Mouse (Mus musculus) kidney, postnatal 36 days (tissue): ENCODE measurements around the gene Ampd3.

ENCODE experiments used
- DNase-seq, 2 experiments: peaks; one replicate each; pipeline ENCODE4 v3.0.0; 2021 to 2022; ENCODE audit warnings: mixed read lengths in 2 of 2

The Ampd3 gene

GRCm38 (mm10) chr7:110768001-110768400 is at the start of gene Ampd3:
Gene Ampd3, plus strand, starts transcription at chr7:110768206.
- DNase-seq: peak; percentile 65 to 68

DNA sequence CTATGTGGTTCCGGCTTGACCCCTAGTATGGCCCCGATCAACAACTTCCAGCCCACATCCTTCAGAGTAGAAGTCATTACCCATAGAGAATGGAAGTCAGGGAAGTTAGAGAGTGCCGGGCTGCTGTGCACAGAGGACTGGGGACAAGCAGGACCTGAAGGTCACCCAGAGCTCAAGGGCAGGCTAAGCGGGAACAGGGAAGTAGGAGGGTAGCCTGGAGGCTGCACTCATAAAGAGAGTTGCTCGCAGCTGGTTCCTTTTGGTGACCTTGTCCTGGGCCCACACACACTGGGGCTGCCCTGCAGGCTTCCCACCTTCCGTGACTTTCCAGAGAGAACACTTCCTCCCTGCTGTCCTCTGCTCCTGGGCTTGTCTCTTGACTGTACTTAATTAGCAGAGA is 49.5 kb upstream of the Ampd3 start:
- peak in 1 of 2 experiments; percentile 23 for DNase-seq

DNA sequence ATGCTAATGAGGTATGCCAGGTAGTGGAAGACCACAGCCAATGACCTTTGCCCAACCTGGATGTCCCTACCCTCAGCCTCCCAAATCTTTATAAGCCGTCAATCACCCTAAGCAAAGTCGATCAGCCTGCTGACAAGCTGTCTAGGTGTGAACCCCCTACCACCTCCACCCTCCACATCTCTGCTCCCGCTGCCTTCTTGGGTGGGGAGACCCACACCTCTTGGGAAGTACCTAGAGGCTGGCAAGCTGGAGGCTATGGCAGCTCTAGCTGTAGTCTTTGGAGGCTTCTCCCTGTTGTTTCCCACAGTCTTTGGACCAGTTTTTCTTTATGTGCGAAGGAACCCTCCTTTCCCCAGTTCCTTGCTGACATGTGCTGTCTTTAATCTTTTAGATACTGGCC is 48.1 kb upstream of the Ampd3 start:
- DNase-seq: no peak

GRCm38 (mm10) chr7:110722183-110722582 is 45.8 kb upstream of the Ampd3 start:
- no peak for DNase-seq

- peak; percentile 73 to 81 for DNase-seq
Observed at GRCm38 (mm10) chr7:110727049-110727448, 41.0 kb upstream of the Ampd3 start.

DNA sequence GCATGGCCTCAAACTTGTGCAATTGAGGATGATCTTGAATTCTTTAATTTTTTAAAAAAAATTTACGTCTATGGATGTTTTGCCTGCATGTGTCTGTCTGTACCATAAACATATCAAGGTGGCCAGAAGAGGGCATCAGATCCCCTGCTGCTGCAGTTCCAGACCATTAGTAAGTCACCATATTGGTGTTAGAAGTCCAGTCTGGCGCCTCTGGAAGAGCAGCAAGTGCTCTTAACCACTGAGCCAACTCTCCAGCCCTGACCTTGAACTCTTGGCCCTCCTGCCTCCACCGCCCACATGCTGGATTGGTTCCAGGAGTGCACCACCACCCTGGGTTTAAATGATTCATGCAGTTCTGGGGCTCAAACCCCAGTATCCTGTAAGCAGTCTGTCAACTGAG is 39.1 kb upstream of the Ampd3 start:
- peak; percentile 57 to 72 for DNase-seq

DNA sequence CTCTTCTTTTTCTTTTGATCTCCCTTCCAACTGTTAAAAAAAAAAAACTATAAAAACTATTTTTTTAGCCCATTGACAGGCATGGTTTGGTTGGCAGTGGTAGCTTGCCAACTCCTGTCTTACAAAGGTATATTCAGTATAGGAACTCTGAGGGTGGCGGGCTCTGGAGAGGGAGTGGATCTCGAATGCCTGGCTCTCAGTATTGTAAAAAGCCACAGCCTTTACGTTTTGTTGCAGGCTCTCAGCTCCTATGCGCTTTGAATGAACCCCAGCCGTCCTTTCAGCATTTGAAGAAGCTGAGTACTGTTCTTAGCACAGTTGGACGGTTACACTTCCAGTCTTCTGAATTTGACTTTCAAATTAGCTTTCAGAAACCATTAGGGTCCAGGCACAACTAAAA is 38.7 kb upstream of the Ampd3 start:
- no peak for DNase-seq

DNA sequence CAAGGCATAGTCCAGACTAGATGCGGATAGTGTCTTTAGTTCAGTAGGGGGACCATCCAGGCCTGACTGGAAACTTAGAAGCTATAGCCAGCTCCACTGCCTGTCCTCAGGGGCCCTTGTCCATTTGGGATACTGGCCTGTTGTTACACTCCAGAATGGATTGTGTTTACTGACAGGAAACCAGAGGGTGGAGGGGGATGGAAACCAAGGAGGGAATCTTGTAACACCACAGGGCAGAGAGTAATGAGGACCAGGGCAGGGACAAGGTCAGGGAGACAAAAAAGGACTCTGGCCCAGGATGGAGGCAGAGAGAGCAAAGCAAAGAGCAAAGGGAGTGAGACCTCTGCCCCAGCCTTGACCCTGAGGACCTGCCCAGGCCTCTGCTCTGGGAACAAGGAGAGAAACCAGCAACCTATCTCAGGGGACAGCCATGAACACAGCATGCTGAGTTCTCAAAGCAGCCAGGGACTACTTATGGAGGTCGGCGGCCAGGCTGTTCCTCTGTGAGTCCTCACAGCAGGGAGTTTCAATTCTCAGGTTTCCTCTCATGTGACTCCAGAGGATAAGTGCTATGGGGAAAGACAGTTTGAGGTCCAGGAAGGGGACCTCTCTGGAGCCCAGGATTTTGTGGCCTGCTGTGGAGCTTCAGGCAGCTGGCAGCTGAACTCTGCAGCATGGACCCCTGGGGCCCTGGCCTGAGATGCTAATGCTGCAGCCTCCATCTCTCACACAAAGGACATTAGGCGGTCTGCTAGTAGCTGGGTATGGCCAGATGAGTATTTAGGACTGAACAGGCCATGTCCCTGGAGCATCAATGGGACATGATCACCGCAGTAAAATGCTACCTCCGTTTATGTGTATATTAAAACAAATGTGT is 36.7 kb upstream of the Ampd3 start:
- no peak for DNase-seq

- no peak for DNase-seq
Observed at GRCm38 (mm10) chr7:110732001-110732632, 35.9 kb upstream of the Ampd3 start.

DNA sequence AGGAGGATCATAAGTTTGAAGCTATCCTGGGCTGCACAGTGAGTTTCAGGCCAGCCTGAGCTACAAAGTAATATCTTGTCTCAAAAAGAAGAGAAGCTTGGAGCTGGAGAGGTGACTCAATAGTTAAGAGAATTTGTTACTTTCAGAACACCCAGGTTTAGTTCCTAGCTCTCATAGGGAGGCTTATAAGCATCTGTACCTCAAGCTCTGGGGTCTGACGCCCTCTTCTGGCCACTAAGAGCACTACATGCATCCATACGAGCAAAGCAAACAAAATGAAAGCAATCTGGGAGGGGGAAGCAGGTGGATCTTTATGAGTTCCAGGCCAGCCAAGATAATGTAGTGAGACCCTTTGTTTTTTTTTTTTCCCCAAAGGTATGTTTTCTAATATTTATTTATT is 31.1 kb upstream of the Ampd3 start:
- DNase-seq: no peak

- no peak for DNase-seq
Observed at GRCm38 (mm10) chr7:110739764-110740163, 28.2 kb upstream of the Ampd3 start.

DNA sequence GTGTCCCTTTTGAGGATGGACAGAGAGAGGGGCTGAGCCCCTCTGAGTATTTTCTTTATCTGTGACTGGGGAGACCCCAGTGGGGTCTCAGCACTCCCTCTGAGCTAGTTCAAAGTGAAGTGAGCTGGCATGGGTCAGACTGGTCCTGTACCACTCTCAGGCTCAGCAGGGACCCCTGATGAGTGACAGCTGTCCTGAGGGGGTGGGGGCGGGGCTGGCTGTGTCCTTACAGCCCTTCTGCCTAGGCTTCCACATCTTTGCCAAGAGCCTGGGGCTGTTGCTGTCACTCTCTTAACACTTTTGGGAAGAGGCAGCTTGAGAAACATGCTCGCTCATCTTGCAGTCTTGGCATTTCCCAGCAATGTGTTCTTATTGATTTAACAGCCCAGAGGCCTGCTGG is 27.8 kb upstream of the Ampd3 start:
- DNase-seq: no peak

DNA sequence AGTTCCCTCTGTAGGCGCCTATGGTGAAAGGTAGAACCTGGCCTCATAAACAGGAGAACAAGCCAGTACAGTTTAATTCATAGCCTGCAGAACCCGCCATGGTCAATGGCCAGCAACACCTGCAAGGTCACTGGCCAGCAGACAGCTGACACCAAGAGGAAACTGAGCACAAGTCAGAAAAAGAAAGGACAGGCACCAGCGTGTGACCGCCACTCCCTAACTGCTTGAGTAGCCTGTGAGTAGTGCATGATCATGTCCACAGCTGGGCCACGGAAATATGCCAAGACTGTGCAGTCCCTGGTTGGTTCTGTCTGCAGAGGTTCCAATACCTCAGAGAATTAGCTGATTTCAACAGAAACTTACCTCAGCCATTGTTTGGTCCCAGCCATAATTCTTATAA is 26.0 kb upstream of the Ampd3 start:
- DNase-seq: peak in 1 of 2 experiments; percentile 10

- no peak for DNase-seq
Observed at GRCm38 (mm10) chr7:110746087-110746562, 21.9 kb upstream of the Ampd3 start.

GRCm38 (mm10) chr7:110746809-110747208 is 21.2 kb upstream of the Ampd3 start:
- DNase-seq: no peak

GRCm38 (mm10) chr7:110750834-110751233 is 17.2 kb upstream of the Ampd3 start:
- no peak for DNase-seq

DNA sequence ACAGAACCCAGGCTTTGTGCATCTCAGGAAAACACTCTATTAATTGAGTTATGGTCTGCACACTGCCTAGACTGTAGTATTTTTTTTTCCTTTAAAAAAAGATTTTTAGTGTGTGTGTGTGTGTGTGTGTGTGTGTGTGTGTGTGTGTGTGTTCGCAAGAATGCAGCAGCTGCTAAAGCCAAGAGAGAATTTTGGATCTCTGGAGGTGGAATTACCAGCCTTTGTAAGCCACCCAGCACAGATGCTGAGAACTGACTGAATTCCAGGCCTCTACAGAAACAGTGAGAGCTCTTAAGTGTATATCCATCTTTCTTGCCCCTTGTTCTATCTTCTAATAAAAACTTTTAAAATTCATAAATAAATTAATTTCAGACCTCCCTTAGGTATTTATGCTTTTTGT is 16.4 kb upstream of the Ampd3 start:
- DNase-seq: no peak

DNA sequence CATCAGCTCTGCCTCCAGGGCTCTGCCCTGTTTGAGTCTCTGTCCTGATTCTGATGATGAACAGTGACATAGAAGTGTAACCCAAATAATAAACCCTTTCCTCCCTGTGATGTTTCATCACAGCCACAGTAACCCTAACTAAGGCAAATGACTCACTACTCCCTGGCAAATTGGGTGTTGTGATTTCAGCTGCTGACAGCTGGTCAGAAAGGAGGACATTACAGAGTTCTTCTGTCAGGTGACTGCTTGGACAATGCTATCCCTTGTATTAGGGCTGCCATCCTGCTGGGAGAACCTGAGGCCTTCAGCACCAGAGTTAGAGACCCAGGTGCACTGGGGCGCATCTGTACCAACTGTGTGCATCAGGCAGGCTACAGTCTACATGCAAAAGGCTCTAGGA is 14.7 kb upstream of the Ampd3 start:
- DNase-seq: no peak

DNA sequence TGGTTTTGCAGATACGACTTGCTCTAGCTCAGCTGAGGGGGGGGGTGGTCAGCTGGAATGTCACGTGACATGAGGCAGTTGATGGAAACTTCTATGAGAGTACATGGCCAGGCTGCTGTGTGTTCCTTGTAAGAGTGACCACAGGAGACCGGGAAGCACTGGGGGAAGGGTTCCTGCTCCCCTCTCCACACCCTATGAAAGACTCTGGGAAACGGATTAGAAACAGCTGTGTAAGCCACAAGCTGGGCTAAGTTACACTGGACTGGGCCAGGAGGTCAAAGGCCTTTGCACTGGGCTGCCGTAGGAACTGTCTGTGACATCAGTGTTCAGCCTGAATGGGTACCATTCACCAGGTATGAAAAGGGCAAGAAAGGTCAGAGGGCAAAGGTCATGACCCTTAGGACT is 14.1 kb upstream of the Ampd3 start:
- DNase-seq: peak; percentile 63

DNA sequence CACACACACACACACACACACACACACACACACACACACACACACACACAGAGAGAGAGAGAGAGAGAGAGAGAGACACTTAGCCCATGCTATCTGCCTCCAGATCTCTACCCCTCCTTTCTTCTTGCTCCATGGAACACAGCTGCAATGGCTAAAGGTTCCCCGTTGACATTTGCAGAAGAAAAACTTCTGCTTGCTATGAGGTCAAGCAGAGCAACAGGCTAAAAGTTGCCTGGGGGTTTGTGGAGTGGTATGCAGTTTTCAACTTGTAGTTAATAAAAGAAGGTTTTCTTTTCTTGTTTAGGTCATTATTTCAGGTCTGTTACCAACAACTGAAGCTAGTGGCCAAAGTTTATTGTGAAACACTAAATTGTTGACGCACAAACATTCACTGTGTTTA is 11.6 kb upstream of the Ampd3 start:
- DNase-seq: peak; percentile 22 to 49

GRCm38 (mm10) chr7:110762605-110763180 is 5.3 kb upstream of the Ampd3 start:
- no peak for DNase-seq

GRCm38 (mm10) chr7:110768451-110769064 is 552 bp downstream of the Ampd3 start:
- peak; percentile 46 to 71 for DNase-seq

DNA sequence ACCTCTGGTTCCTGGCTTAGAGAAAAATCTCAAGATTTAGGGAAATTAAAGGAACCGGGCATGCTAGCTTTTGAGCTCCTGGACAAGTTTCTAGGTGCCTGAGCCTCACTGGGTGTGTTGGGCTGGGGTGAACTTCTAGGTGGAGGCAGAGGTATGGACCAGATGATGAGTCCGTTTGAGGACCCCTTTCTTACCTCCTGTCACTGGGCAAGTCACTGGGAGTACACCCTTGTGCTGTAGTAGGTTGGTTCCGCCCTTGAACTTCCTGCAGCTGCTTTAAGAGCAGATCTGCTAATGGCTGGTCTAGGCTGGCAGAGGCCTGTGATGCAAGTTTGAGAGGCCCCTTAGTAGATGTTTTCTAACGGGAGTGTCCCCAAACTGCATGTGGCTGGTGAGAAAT is 1.1 kb downstream of the Ampd3 start:
- DNase-seq: peak; percentile 58 to 59
